Comparison of ENCODE assay signal across 22 mouse cellular contexts in the genomic region with DNA sequence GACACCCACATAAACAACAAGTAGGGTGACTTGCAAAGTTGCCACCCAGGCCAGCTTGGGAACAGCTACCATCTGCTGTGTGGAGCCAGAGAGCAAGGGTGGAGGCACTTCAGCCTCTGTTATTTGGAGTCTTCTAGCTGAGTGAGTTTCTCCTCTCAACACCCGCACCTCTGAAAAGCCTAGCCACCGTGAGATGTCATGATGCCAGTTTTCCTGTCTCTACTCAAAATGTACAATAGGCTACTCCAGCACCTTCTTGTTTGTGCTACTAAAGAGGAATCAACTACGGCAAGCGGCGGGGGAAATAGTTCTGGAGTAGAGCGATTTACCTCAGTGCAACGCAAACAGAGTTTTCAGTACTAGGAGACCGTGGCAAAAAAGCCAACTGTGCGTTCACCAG. TPM values are rescaled to one million over a fixed set of nuclear protein-coding genes. Genes with fewer than 3 reads are reported as not detected.
A peak's percentile ranks its signal among the peaks of the same experiment; 100 is the strongest.
DNase-seq lines count a peak whose midpoint lies in the region; ATAC-seq and TF ChIP-seq lines count a peak whose summit lies in the region.
"Had no signal": no experiment of that assay in that cellular context is flagged by ENCODE, and none has a peak within 500 bp of the region (broad histone marks: within the 10 kb centered on the region; RNA-seq: fewer than 3 reads in every experiment).

No protein-coding gene starts in this region.

- ATAC-seq in kidney, embryonic 15.5 days (replicated peaks; ENCODE audit: low FRiP score), result no peak
- ATAC-seq: forebrain, embryonic 16.5 days; intestine, embryonic 16.5 days had no signal

- TF ChIP-seq POLR2A in bone marrow, adult 2 months (IDR thresholded peaks at IDR 0.05; ENCODE audit: borderline replicate concordance, control insufficient read depth, low read depth, low read length), result no peak
- TF ChIP-seq POLR2A in cerebellum, adult 2 months (IDR thresholded peaks at IDR 0.05; ENCODE audit: borderline replicate concordance, insufficient read depth, low read length), result no peak
- TF ChIP-seq POLR2A in kidney, adult 2 months (IDR thresholded peaks at IDR 0.05; ENCODE audit: low read depth, low read length), result no peak

- no peaks in the 10 kb centered on the region for H3K36me3 ChIP-seq in kidney, embryonic 15.5 days
- no peaks in the 10 kb centered on the region for H3K36me3 ChIP-seq in kidney, adult 2 months (ENCODE audit: control insufficient read depth, insufficient read depth, low read length)
- H3K36me3 ChIP-seq: embryonic facial prominence, embryonic 13.5 days; forebrain, embryonic 12.5 days; heart, embryonic 15.5 days had no signal

- no peaks in the 10 kb centered on the region for H3K27me3 ChIP-seq in cerebellum, adult 2 months (ENCODE audit: control insufficient read depth, insufficient read depth, low read length)
- H3K27me3 ChIP-seq in kidney, embryonic 15.5 days, result peaks cover 18% of the 10 kb centered on the region; the same call in 1 of the 2 replicates
- H3K27me3 ChIP-seq in kidney, adult 2 months (replicated peaks; ENCODE audit: control insufficient read depth, insufficient read depth, low read length), result no peaks in the 10 kb centered on the region

- no peak overlapping the region for H3K4me2 ChIP-seq in kidney, embryonic 15.5 days
- H3K4me2 ChIP-seq: embryonic facial prominence, embryonic 13.5 days; forebrain, embryonic 12.5 days; heart, embryonic 11.5 days; heart, embryonic 15.5 days; hindbrain, embryonic 14.5 days had no signal

- peak overlapping the region; percentile 53; the same call in 1 of the 2 replicates for H3K27ac ChIP-seq in bone marrow, adult 2 months (ENCODE audit: control insufficient read depth, insufficient read depth, low read depth, low read length, poor library complexity)
- H3K27ac ChIP-seq in cerebellum, adult 2 months (ENCODE audit: insufficient read depth, low read length), result peak overlapping the region; percentile 80
- H3K27ac ChIP-seq in kidney, embryonic 15.5 days, result no peak overlapping the region
- no peak overlapping the region for H3K27ac ChIP-seq in kidney, adult 2 months (ENCODE audit: insufficient read depth, low read depth, low read length)
- H3K27ac ChIP-seq: embryonic facial prominence, embryonic 13.5 days; forebrain, embryonic 12.5 days; gastrocnemius, adult 2 months; heart, embryonic 15.5 days; hindbrain, embryonic 14.5 days had no signal

- WGBS in bone marrow, adult 2 months, result 75% methylated on average over 9 of the region's 9 CpGs
- WGBS in cerebellum, adult 2 months, result 28% methylated on average over 9 of the region's 9 CpGs
- 92% methylated on average over 9 of the region's 9 CpGs for whole genome bisulfite sequencing in kidney, embryonic 15.5 days
- WGBS in kidney, adult 2 months, result 74% methylated on average over 9 of the region's 9 CpGs

- no peak for TF ChIP-seq CTCF in bone marrow, adult 2 months (IDR thresholded peaks at IDR 0.05; ENCODE audit: control insufficient read depth, insufficient read depth, low read length)
- no peak for TF ChIP-seq CTCF in cerebellum, adult 2 months (IDR thresholded peaks at IDR 0.05; ENCODE audit: borderline replicate concordance, insufficient read depth, low read depth, low read length)
- no peak for TF ChIP-seq CTCF in kidney, adult 2 months (conservative IDR thresholded peaks at IDR 0.05; ENCODE audit: insufficient read depth, insufficient read length, low read depth, low read length)

- peak; percentile 57 for DNase-seq in cerebellum, adult 11-12 months
- DNase-seq in cerebellum, postnatal 4 days (ENCODE audit: low spot score in 2 of 2), result no peak
- peak; percentile 61 to 63 for DNase-seq in cerebellum, adult 2 months
- DNase-seq in cerebellum, postnatal 10 days, result peak; percentile 25 to 27
- no peak for DNase-seq in kidney, adult 2 months
- no peak for DNase-seq in frontal cortex, postnatal 10 days (ENCODE audit: low spot score in 2 of 2)
- DNase-seq: adrenal gland, postnatal 10 days; gastrocnemius, adult 2 months; gastrocnemius, postnatal 25 days; heart, adult 18-20 months; heart, postnatal 14 days; kidney, adult 8-10 months had no signal

- peak overlapping the region; percentile 26 for H3K4me3 ChIP-seq in bone marrow, adult 2 months (replicated peaks; ENCODE audit: control insufficient read depth, low read depth, low read length)
- H3K4me3 ChIP-seq in cerebellum, adult 2 months (replicated peaks; ENCODE audit: insufficient read depth, low read depth, low read length), result peak overlapping the region; percentile 53
- no peak overlapping the region for H3K4me3 ChIP-seq in kidney, embryonic 15.5 days (replicated peaks)
- H3K4me3 ChIP-seq in kidney, adult 2 months (ENCODE audit: insufficient read depth, low read depth, low read length), result no peak overlapping the region
- H3K4me3 ChIP-seq: embryonic facial prominence, embryonic 13.5 days; forebrain, embryonic 12.5 days; gastrocnemius, adult 2 months; heart, embryonic 15.5 days had no signal

- no peak overlapping the region for H3K9ac ChIP-seq in kidney, embryonic 15.5 days
- H3K9ac ChIP-seq: embryonic facial prominence, embryonic 13.5 days; forebrain, embryonic 12.5 days; heart, embryonic 15.5 days; hindbrain, embryonic 14.5 days had no signal

- no peaks in the 10 kb centered on the region; the same call in 1 of the 2 replicates for H3K4me1 ChIP-seq in bone marrow, adult 2 months (ENCODE audit: control insufficient read depth, insufficient read depth, low read length)
- H3K4me1 ChIP-seq in cerebellum, adult 2 months (ENCODE audit: control insufficient read depth, insufficient read depth, low read length), result peaks cover 33% of the 10 kb centered on the region; the same call in 1 of the 2 replicates
- peaks cover 10% of the 10 kb centered on the region; the same call in 1 of the 2 replicates for H3K4me1 ChIP-seq in kidney, embryonic 15.5 days
- H3K4me1 ChIP-seq in kidney, adult 2 months (ENCODE audit: control insufficient read depth, insufficient read depth, low read length), result no peaks in the 10 kb centered on the region

- H3K9me3 ChIP-seq in kidney, embryonic 15.5 days (replicated peaks), result no peaks in the 10 kb centered on the region
- H3K9me3 ChIP-seq: embryonic facial prominence, embryonic 13.5 days; forebrain, embryonic 12.5 days; heart, embryonic 15.5 days had no signal

RNA-seq across cellular contexts. Expression of a gene that starts 3.5 kb away (rescaled TPM):
- 16.3 and 67.1 TPM in 2 replicates for polyA plus RNA-seq in bone marrow, adult 2 months (2011; ENCODE audit: insufficient read depth, insufficient read length, low replicate concordance, missing spikeins)
- polyA plus RNA-seq in cerebellum, adult 2 months (2012; rRNA removed), result 295 and 355 TPM in 2 replicates
- 4.2 and 5.6 TPM in 2 replicates for polyA plus RNA-seq in kidney, embryonic 15.5 days (2015; fragmentation: Nextera tagmentation; extraction: Ambion mirVana)
- 10.2 and 12.3 TPM in 2 replicates for polyA plus RNA-seq in kidney, adult 2 months (2012; rRNA removed)

RNA-seq across cellular contexts. Expression of a gene that starts 45.8 kb away (rescaled TPM):
- 3.6 and 5.8 TPM in 2 replicates for polyA plus RNA-seq in bone marrow, adult 2 months (2011; ENCODE audit: insufficient read depth, insufficient read length, low replicate concordance, missing spikeins)
- polyA plus RNA-seq in cerebellum, adult 2 months (2012; rRNA removed), result 0.44 and 0.64 TPM in 2 replicates
- 9.0 and 10.7 TPM in 2 replicates for polyA plus RNA-seq in kidney, embryonic 15.5 days (2015; fragmentation: Nextera tagmentation; extraction: Ambion mirVana)
- 3.4 and 3.8 TPM in 2 replicates for polyA plus RNA-seq in kidney, adult 2 months (2012; rRNA removed)
- polyA plus RNA-seq: C2C12 had no signal

Comparison
In these comparisons a context has a peak if more than half of its experiments do, and no peak if none do; other contexts are left out.
1. DNase-seq: peak in cerebellum, adult 11-12 months (single experiment), cerebellum, adult 2 months (2 of 2) and cerebellum, postnatal 10 days (2 of 2); none in cerebellum, postnatal 4 days (0 of 2), kidney, adult 2 months (single experiment) and frontal cortex, postnatal 10 days (0 of 2).
2. H3K27ac ChIP-seq: peak in bone marrow, adult 2 months (single experiment) and cerebellum, adult 2 months (single experiment); none in kidney, embryonic 15.5 days (single experiment) and kidney, adult 2 months (single experiment).
3. H3K4me3 ChIP-seq: peak in bone marrow, adult 2 months (single experiment) and cerebellum, adult 2 months (single experiment); none in kidney, embryonic 15.5 days (single experiment) and kidney, adult 2 months (single experiment).